Mouse (Mus musculus) mature B cell (primary cell): ENCODE data around the gene C2cd2l.
"Not testable (repeated sequence)": the region's sequence is repeated elsewhere in the genome, so short reads cannot be mapped to it uniquely, and the experiment has no call there.

Source experiments
- in situ Hi-C: fragments of 300-500 bp; cut with MboI; formaldehyde crosslinking; loops from 2 replicates; pipeline ENCODE4 v1.14.3; 2019

The C2cd2l gene

GRCm38 (mm10) chr9:44336513-44336912 is 16.4 kb upstream of the C2cd2l start:
- in situ Hi-C loops = not testable (repeated sequence)

GRCm38 (mm10) chr9:44336093-44336406 is 16.0 kb upstream of the C2cd2l start:
- in situ Hi-C loops = no loop called here

- in situ Hi-C loops = no loop called here
Observed at GRCm38 (mm10) chr9:44335331-44336092, 15.4 kb upstream of the C2cd2l start.

GRCm38 (mm10) chr9:44334396-44335330 is 14.6 kb upstream of the C2cd2l start, which contains the start of gene H2afx:
H2afx (plus strand) TSS chr9:44334694.
- in situ Hi-C loops = no loop called here

- in situ Hi-C loops = no loop called here
Observed at GRCm38 (mm10) chr9:44332918-44333638, 13.0 kb upstream of the C2cd2l start.

- in situ Hi-C loops = no loop called here
Observed at GRCm38 (mm10) chr9:44330736-44331135, 10.7 kb upstream of the C2cd2l start.

- in situ Hi-C loops = no loop called here
Observed at GRCm38 (mm10) chr9:44327926-44328325, 7.8 kb upstream of the C2cd2l start.

- in situ Hi-C loops = no loop called here
Observed at GRCm38 (mm10) chr9:44327064-44327711, 7.1 kb upstream of the C2cd2l start.

DNA sequence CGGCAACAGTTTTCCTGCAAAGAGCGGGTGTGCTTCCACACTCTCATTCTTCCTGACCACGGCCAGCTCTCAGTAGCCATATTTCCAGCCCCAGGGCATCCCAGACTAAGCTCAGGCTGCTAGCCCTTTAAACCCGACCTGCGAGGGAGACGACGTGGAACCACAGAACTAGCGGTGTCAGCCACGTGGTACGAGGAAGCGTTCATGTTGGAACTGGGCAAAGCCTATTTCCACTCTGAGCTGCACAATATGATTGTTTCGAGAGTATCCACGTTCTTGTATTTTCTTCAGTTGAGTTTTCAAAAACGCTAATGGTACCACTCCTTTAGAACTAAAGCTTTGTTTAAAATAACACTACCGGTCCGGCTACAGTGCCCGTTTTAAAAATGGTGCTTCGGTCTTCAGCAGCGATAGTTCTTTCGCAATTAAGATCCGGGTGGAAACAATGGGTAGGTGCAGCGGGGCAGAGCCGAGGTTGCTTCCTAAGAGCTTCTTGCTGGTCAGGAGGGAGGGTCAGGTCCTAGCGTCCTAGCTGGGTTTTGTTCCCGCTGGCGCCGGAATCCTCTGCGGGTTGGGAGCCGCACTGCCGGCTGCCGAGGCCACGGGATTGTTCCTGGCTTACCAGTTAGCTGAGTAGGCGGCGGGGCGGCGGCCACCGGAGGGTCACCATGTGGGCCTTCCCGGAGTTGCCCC is 6.4 kb upstream of the C2cd2l start:
- in situ Hi-C loops = no loop called here

- in situ Hi-C loops = no loop called here
Observed at GRCm38 (mm10) chr9:44325768-44326370, 5.8 kb upstream of the C2cd2l start, which contains the start of gene Dpagt1. Dpagt1 (plus strand) TSS chr9:44326019.

GRCm38 (mm10) chr9:44325032-44325767 is 5.1 kb upstream of the C2cd2l start:
- in situ Hi-C loops = not testable (repeated sequence)

DNA sequence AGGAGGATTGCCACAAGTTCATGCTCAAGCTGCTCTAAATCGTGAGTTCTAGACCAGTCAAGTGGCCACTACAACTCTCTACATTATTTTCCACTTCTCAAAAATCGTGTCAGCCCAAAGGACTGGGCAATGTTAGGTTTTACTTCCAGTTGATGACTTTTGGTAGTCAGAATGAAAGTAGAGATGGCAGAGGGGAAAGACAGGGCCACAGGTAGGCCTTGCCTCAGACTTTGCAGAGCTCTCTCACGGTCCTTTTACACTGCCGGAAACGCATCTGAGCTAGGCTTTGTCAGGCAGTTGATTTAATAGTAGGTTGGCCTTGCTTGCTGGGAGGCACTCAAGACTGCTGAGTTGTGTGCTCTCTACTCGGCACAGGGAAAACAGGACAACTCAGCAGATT is 4.1 kb upstream of the C2cd2l start:
- in situ Hi-C loops = no loop called here

GRCm38 (mm10) chr9:44323656-44324055 is 3.6 kb upstream of the C2cd2l start:
- in situ Hi-C loops = not testable (repeated sequence)

GRCm38 (mm10) chr9:44320799-44321133 is 681 bp upstream of the C2cd2l start:
- in situ Hi-C loops = no loop called here

DNA sequence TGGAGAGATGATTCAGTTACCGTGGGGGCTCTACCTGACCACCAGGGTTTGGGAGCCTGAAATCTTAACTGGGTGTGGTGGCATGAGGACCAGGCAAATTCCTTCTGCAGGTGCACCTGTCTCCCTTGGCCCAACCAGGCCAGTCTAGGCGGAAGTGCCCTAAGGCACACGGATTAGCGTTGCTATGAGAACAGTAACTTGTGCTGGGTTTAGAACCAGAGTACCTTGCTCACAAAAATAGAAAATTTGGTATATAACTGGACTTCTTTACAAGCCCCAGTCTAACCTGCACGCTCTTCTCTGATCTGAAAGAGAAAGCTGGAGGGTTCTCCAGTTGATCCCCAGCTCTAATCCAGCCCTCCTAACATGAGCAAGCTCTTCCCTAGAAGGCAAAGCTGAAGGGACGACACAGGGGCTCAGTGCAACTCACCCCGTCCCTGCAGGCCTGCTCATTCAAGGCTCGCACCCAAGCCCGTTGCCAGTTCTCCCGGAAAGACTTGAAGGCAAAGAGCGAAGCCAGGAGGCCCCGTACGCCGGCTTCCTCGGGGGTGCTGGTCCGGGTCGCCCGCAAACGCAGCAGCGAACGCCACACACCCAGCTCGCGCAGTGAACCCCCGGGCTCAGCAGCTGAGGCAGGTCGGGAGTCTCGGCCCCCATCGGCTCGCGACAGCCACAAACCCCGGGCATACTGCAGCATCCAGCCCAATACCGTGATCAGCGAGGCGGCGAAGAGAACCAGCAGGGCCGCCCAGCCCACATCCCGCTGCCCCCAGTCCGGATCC is 789 bp downstream of the C2cd2l start:
- in situ Hi-C loops = no loop called here

DNA sequence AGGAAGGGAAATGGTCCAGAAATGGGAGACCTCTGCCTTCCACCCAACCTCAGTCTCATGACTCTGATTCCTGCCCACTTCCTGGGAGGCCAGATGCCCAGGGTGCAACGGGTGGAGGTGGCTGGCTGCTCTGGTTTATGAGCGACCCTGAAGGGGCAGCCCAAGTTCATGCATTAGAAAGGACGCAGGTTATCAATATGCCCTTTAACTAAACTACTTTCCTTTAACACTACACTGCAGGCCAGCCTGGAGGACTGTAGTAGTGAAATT is 1.3 kb downstream of the C2cd2l start:
- in situ Hi-C loops = no loop called here

GRCm38 (mm10) chr9:44318076-44318825 is 1.8 kb downstream of the C2cd2l start:
- in situ Hi-C loops = no loop called here

- in situ Hi-C loops = no loop called here
Observed at GRCm38 (mm10) chr9:44317452-44317851, 2.6 kb downstream of the C2cd2l start.

- in situ Hi-C loops = no loop called here
Observed at GRCm38 (mm10) chr9:44314910-44315309, 5.2 kb downstream of the C2cd2l start.
